Mouse (Mus musculus) kidney, embryonic 15.5 days (tissue): ENCODE data around the gene Ifna6. TPM values are rescaled to one million over a fixed set of nuclear protein-coding genes. Genes with fewer than 3 reads are reported as not detected.
A peak's percentile ranks its signal among the peaks of the same experiment; 100 is the strongest.

Experiments
- ATAC-seq: fragments of 200-750 bp; cut with Nextera tagmentation; replicated peaks from 2 replicates; pipeline ENCODE4 v1.8.0; 2017; ENCODE audit warnings: moderate TSS enrichment; ENCODE audit not compliant: low FRiP score
- H3K27ac ChIP-seq: fragments of 300-500 bp; sonication (generic); 2 replicates; pipeline ENCODE4 v1.5.1; 2015; ENCODE audit warnings: mild to moderate bottlenecking, inconsistent platforms
- H3K27me3 ChIP-seq: fragments of 300-500 bp; sonication (generic); 2 replicates; pipeline ENCODE4 v1.6.1; 2015; ENCODE audit warnings: inconsistent platforms
- H3K36me3 ChIP-seq: fragments of 300-500 bp; sonication (generic); 2 replicates; pipeline ENCODE4 v1.6.1; 2015; ENCODE audit warnings: inconsistent platforms
- H3K4me1 ChIP-seq: fragments of 300-500 bp; sonication (generic); 2 replicates; pipeline ENCODE4 v1.6.1; 2015; ENCODE audit warnings: inconsistent platforms
- H3K4me2 ChIP-seq: fragments of 300-500 bp; sonication (generic); 2 replicates; pipeline ENCODE4 v1.6.1; 2015; ENCODE audit warnings: moderate library complexity, mild to moderate bottlenecking, inconsistent platforms
- H3K4me3 ChIP-seq: fragments of 300-500 bp; sonication (generic); replicated peaks from 2 replicates; pipeline ENCODE4 v1.5.1; 2015; ENCODE audit warnings: mild to moderate bottlenecking, inconsistent platforms
- H3K9ac ChIP-seq: fragments of 300-500 bp; sonication (generic); 2 replicates; pipeline ENCODE4 v1.6.1; 2015; ENCODE audit warnings: mild to moderate bottlenecking, inconsistent platforms
- H3K9me3 ChIP-seq: fragments of 300-500 bp; sonication (generic); replicated peaks from 2 replicates; pipeline ENCODE4 v1.6.1; 2016; ENCODE audit warnings: inconsistent platforms
- WGBS: fragments of 180-500 bp; shearing (Covaris S2); methylation state at CpG from one replicate; pipeline ENCODE4 v1.1.7; 2015; ENCODE audit warnings: mixed read lengths; 5-methylcytosine and 5-hydroxymethylcytosine counted together
- polyA plus RNA-seq: library from polyadenylated mRNA; unstranded; fragments of >200 nt; fragmentation: Nextera tagmentation; extraction: Ambion mirVana; gene quantifications from 2 replicates; pipeline ENCODE4 v1.2.1, GENCODE M21; 2015

Gene Ifna6
- polyA plus RNA-seq, 1 experiment from 2014 or later, result not detected

- no peak overlapping the region for H3K4me2 ChIP-seq
- no peak overlapping the region for H3K27ac ChIP-seq
- H3K9me3 ChIP-seq, result no peaks in the 10 kb centered on the region
- H3K27me3 ChIP-seq, result no peaks in the 10 kb centered on the region
- H3K4me3 ChIP-seq, result no peak overlapping the region
- H3K4me1 ChIP-seq, result no peaks in the 10 kb centered on the region
- H3K36me3 ChIP-seq, result no peaks in the 10 kb centered on the region
- WGBS, result 68% methylated on average over 4 of the region's 4 CpGs
- H3K9ac ChIP-seq, result no peak overlapping the region
- no peak for ATAC-seq
Measured at GRCm38 (mm10) chr4:88851026-88851763, 24.0 kb downstream of the Ifna6 start.

DNA sequence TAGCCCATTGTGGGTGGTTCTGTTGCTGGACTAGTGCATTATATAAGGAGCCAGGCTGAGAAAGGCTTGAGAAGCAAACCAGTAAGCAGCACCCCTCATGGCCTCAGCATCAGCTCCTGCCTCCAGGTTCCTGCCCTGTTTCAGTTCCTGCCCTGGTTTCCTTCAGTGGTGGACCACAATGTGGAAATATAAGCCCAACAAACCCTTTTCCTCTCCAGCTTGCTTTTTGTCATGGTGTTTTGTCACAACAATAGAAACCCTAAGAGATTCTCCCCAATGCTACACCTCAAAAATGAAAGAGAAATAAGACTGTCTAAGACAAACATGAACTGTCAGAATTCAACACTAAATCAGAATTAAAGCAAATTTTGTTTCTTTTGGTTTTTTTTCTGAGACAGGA, 32.0 kb downstream of the Ifna6 start:
- Histone ChIP-seq H3K9ac (no peak overlapping the region), H3K4me1 (peaks cover 6% of the 10 kb centered on the region), H3K4me2 (no peak overlapping the region), H3K36me3 (no peaks in the 10 kb centered on the region), H3K4me3 (no peak overlapping the region), H3K9me3 (no peaks in the 10 kb centered on the region), H3K27ac (no peak overlapping the region), H3K27me3 (peaks cover 10% of the 10 kb centered on the region; the same call in 1 of the 2 replicates)
- ATAC-seq, result no peak

DNA sequence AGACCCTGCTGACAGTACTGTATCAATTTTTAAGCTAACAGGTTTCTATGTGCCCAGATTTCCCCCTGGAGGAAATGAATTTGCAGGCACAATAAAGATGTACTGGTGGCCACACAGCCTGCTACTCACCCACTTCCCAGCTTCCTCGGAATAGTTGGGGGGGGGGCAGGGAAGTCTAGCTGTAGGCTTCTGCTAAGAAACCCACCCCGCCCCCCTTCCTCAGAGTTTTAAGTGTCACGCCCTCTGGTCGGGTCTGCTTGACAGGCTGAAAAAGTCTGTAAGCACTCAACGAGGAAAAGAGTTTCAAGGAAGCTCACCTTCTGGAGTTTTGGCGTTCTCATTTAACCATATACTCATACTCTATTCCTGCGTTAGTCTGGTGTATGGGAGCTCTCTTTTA, 36.1 kb downstream of the Ifna6 start:
- Histone ChIP-seq H3K9ac (no peak overlapping the region), H3K36me3 (no peaks in the 10 kb centered on the region), H3K9me3 (no peaks in the 10 kb centered on the region), H3K27me3 (peaks cover 24% of the 10 kb centered on the region), H3K4me3 (no peak overlapping the region), H3K4me1 (peaks cover 13% of the 10 kb centered on the region), H3K27ac (peak overlapping the region; percentile 18; the same call in 1 of the 2 replicates), H3K4me2 (0 out of 2 replicates have a peak overlapping the region, but pooled peaks have one; percentile 19)
- no peak for ATAC-seq
- WGBS, result 9% methylated on average over 7 of the region's 7 CpGs

DNA sequence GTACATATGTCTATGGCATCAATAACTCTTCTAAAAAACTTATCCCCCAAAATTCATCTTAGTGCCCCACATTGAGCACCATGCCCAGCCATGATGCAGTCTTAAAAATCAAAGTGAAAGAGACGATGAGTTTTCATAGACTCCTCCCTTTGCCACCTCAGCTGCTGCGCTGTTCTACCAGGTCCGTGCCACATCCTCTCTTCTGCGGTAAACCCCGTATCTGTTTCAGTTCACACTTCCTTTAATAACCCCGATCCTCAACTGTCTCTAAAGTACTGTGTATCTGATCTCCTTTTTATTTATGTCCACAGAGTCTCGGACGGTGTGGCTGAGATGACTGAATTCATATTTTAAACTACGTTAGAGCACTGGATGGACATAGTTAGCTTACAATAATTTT, 37.4 kb downstream of the Ifna6 start:
- no peak overlapping the region for H3K9ac ChIP-seq
- H3K4me2 ChIP-seq, result no peak overlapping the region
- peaks cover 13% of the 10 kb centered on the region for H3K4me1 ChIP-seq
- H3K36me3 ChIP-seq, result no peaks in the 10 kb centered on the region
- no peak for ATAC-seq
- 68% methylated on average over 9 of the region's 9 CpGs for WGBS
- no peak overlapping the region for H3K27ac ChIP-seq
- no peaks in the 10 kb centered on the region for H3K9me3 ChIP-seq
- no peak overlapping the region for H3K4me3 ChIP-seq
- peaks cover 32% of the 10 kb centered on the region for H3K27me3 ChIP-seq

- ATAC-seq, result no peak
- H3K4me2 ChIP-seq, result no peak overlapping the region
Measured at GRCm38 (mm10) chr4:88865011-88865569, 37.9 kb downstream of the Ifna6 start.

GRCm38 (mm10) chr4:88867366-88867925, 40.2 kb downstream of the Ifna6 start:
- Histone ChIP-seq H3K27me3 (peaks cover 48% of the 10 kb centered on the region), H3K4me2 (peak overlapping the region; percentile 86), H3K36me3 (no peaks in the 10 kb centered on the region), H3K4me3 (peak overlapping the region; percentile 57), H3K9ac (no peak overlapping the region), H3K9me3 (no peaks in the 10 kb centered on the region), H3K27ac (no peak overlapping the region), H3K4me1 (peaks cover 13% of the 10 kb centered on the region)
- 2% methylated on average over 8 of the region's 8 CpGs for WGBS
- peak; percentile 68 for ATAC-seq

More at GRCm38 (mm10) chr4:88865011-88865569, 37.9 kb downstream of the Ifna6 start:
- H3K4me1 ChIP-seq, result peaks cover 13% of the 10 kb centered on the region
- H3K9me3 ChIP-seq, result no peaks in the 10 kb centered on the region
- H3K9ac ChIP-seq, result no peak overlapping the region
- peaks cover 35% of the 10 kb centered on the region for H3K27me3 ChIP-seq
- no peak overlapping the region for H3K27ac ChIP-seq
- H3K4me3 ChIP-seq, result no peak overlapping the region
- H3K36me3 ChIP-seq, result no peaks in the 10 kb centered on the region
- 49% methylated on average over 6 of the region's 6 CpGs for WGBS

DNA sequence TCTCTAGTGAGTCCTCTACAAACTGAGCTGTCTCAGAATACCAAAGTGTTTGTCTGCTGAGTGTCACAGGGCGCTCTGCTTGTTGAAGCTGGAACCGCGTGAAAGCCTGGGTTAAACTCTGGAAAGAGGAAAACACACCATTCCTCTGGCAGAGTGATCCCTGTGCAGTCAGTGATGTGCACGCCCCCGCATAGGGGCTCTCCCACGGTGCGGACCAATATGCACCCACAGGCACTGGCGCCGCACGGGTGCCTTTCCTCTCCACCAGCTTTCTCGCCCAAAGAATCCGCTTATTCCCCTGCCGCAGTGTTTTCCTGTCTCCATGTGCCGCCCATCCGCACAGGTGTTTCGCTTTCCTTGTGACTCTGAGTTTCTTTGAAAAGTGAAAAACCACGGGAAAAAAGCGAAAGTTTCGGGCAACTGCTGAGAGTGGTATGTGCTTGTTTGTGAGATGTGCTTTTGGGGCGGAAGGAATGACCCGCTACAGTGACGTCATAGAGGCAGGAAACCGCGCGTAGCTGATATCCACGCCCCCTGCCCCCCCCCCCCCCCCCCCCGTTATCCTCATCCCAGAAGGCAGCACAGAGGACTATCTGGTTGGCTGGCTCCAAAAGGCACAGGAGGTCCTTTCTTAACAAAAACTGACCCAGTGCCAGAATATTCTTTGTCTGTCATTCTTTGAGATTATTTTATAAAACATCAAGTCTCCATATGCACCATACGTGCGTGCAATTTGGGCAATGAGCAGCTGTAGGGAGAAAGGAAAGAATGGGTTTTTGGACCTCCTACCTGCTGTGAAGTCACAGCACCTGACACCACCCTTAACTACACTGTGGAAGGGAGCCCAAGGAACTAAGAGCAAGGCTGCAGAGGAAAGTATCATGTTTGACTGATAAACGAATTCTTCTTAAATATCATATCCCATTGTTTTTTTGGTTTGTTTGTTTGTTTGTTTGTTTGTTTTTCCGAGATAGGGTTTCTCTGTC, 41.0 kb downstream of the Ifna6 start:
- Histone ChIP-seq H3K36me3 (no peaks in the 10 kb centered on the region), H3K4me2 (peak overlapping the region; percentile 86), H3K9me3 (no peaks in the 10 kb centered on the region), H3K27ac (no peak overlapping the region), H3K27me3 (peaks cover 42% of the 10 kb centered on the region), H3K4me1 (peaks cover 9% of the 10 kb centered on the region), H3K9ac (peak overlapping the region; percentile 43), H3K4me3 (peak overlapping the region; percentile 57)
- ATAC-seq, result peak; percentile 72
- WGBS, result 9% methylated on average over 31 of the region's 31 CpGs

DNA sequence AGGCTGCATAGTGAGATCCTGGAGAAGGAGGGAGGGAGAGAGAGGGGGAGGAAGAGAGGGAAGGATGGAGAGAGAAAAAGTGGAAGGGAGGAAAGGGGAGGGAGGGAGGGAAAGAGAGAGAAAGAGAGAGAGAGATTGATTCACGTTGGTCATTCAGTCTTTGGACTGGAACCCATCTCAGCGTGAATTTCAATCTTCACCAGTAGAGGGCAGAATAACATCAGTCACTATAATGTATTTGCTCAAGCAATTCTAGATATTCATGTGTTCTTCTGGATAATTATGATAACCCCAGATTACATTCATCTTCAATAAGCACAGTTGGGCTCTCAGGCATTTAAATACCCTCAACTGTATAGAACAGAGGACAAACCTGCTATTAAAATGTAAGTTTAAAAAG, 45.5 kb downstream of the Ifna6 start:
- no peak overlapping the region for H3K4me3 ChIP-seq
- H3K4me2 ChIP-seq, result no peak overlapping the region
- no peaks in the 10 kb centered on the region for H3K36me3 ChIP-seq
- WGBS, result 0% methylated on average over 2 of the region's 2 CpGs
- peaks cover 4% of the 10 kb centered on the region for H3K4me1 ChIP-seq
- H3K9me3 ChIP-seq, result no peaks in the 10 kb centered on the region
- peaks cover 34% of the 10 kb centered on the region for H3K27me3 ChIP-seq
- no peak overlapping the region for H3K27ac ChIP-seq
- no peak for ATAC-seq
- H3K9ac ChIP-seq, result no peak overlapping the region

DNA sequence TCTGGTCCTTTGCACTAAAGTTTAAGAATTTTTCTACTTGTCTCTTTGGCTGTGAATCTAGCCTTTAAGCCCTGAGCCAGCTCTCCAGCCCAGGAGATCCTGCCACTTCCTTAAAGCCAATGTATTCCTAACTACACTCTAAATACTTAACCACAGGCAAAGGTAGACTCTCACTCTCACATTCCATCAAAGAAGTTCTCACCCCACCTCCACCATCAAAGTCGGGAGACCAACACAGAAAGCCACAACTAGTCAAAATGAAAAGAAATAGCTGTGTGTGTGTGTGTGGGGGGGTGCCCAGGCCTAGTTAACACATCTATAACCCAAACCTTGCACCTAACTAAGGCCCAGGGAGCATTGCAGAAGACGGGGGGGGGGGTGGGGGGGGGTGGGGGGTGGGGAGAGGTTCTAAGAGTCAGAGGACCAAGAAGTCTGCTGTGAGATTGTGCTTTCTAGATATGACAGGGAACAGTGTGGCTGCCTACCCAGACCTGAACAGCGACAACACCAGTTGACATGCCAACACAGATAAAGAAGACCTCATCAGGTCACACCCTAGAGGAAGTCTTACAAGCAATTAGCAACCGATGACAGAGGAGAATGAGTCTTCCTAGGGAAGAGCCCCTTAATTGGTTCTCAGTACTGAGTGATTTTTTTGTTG, 48.3 kb downstream of the Ifna6 start:
- WGBS, result 68% methylated on average over 4 of the region's 4 CpGs
- no peak overlapping the region for H3K27ac ChIP-seq
- no peak overlapping the region for H3K4me2 ChIP-seq
- no peaks in the 10 kb centered on the region for H3K9me3 ChIP-seq
- no peaks in the 10 kb centered on the region for H3K36me3 ChIP-seq
- no peak for ATAC-seq
- peaks cover 25% of the 10 kb centered on the region for H3K27me3 ChIP-seq
- H3K4me3 ChIP-seq, result no peak overlapping the region
- H3K9ac ChIP-seq, result no peak overlapping the region
- no peaks in the 10 kb centered on the region for H3K4me1 ChIP-seq

DNA sequence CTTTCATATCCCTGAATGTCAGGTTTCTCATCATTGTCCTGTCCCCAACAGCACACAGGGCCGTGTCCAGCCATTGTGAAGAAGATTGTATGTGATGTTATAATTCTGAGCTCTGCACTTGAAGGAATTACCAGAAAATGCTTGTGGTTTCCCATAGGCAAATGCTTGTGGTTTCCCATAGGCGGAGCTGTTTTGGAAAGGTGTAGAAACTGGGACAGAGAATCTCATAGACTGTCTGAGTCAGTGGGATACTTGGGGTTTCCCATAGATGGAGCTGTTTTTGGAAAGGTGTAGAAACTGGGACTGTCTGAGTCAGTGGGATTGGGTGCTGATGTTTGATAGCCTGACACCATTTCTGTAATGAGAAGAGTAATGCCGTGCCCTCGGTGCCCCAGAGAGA, 49.3 kb downstream of the Ifna6 start:
- Histone ChIP-seq H3K27me3 (peaks cover 19% of the 10 kb centered on the region), H3K9ac (no peak overlapping the region), H3K4me2 (no peak overlapping the region), H3K36me3 (no peaks in the 10 kb centered on the region), H3K27ac (no peak overlapping the region), H3K4me1 (no peaks in the 10 kb centered on the region), H3K4me3 (no peak overlapping the region), H3K9me3 (no peaks in the 10 kb centered on the region)
- WGBS, result 86% methylated on average over 4 of the region's 4 CpGs
- ATAC-seq, result no peak
